Mouse (Mus musculus) ES-Bruce4 (cell line): ENCODE results near the gene Nup133.

Source experiments
- CTCF ChIP-seq: IDR thresholded peaks from one replicate; pipeline ENCODE4 v1.8.1; 2011; ENCODE audit warnings: low read depth, low read length
- EP300 ChIP-seq: IDR thresholded peaks from 2 replicates; pipeline ENCODE4 v1.6.1; 2011; ENCODE audit warnings: low read depth, low read length; ENCODE audit not compliant: insufficient read depth
- POLR2A ChIP-seq: IDR thresholded peaks from one replicate; pipeline ENCODE4 v1.8.1; 2011; ENCODE audit warnings: low read length; ENCODE audit not compliant: insufficient read depth

GRCm38 (mm10) chr8:123948942-123949685 lies at the start of gene Nup133:
- no peak for TF ChIP-seq CTCF
- peak; percentile 55; the same call in 1 of the 2 replicates for TF ChIP-seq EP300
- no peak for TF ChIP-seq POLR2A
